Mouse (Mus musculus): ENCODE results near the gene Sh3bgrl2. TPM values are rescaled to one million over a fixed set of nuclear protein-coding genes. Genes with fewer than 3 reads are reported as not detected.

Sh3bgrl2 gene
- polyA plus RNA-seq (2014; fragmentation: Illumina TruSeq; extraction: RNeasy Lipid Tissue Mini Kit (QIAGEN cat#74804); ENCODE audit: low read depth, low replicate concordance), result 2.4 TPM

GRCm38 (mm10) chr9:83547830-83548689, at the start of gene Sh3bgrl2:
TSS of gene Sh3bgrl2 (plus strand) at chr9:83548327.

Other genes starting within 250 kb of the Sh3bgrl2 start
- gene Lca5, start 107.2 kb upstream of the Sh3bgrl2 start, polyA plus RNA-seq (2014; fragmentation: Illumina TruSeq; extraction: RNeasy Lipid Tissue Mini Kit (QIAGEN cat#74804); ENCODE audit: low read depth, low replicate concordance), result 4.3 TPM